Mouse (Mus musculus): ENCODE measurements around the gene Gm3854. TPM values are rescaled to one million over a fixed set of nuclear protein-coding genes. Genes with fewer than 3 reads are reported as not detected.
A peak's percentile ranks its signal among the peaks of the same experiment; 100 is the strongest.

The Gm3854 gene
- polyA plus RNA-seq, 1 experiment from 2014 or later = 2.4 TPM

- Histone ChIP-seq H3K36me3 (peaks cover 44% of the 10 kb centered on the region), H3K4me2 (no peak overlapping the region), H3K9ac (no peak overlapping the region), H3K4me3 (replicated peaks) (no peak overlapping the region), H3K9me3 (replicated peaks) (no peaks in the 10 kb centered on the region), H3K27me3 (no peaks in the 10 kb centered on the region), H3K4me1 (peaks cover 3% of the 10 kb centered on the region), H3K27ac (no peak overlapping the region)
- WGBS = 87% methylated on average over 5 of the region's 5 CpGs
- ATAC-seq (replicated peaks; ENCODE audit: low FRiP score) = no peak
Measured at GRCm38 (mm10) chr7:6388971-6389370, 45.4 kb downstream of the Gm3854 start.

GRCm38 (mm10) chr7:6389449-6389848 lies 45.9 kb downstream of the Gm3854 start:
- H3K4me1 ChIP-seq = no peaks in the 10 kb centered on the region
- ATAC-seq (replicated peaks; ENCODE audit: low FRiP score) = no peak
- H3K4me2 ChIP-seq = no peak overlapping the region
- no peaks in the 10 kb centered on the region for H3K27me3 ChIP-seq
- H3K36me3 ChIP-seq = peaks cover 49% of the 10 kb centered on the region
- H3K27ac ChIP-seq = no peak overlapping the region
- no peak overlapping the region for H3K4me3 ChIP-seq (replicated peaks)
- H3K9me3 ChIP-seq (replicated peaks) = no peaks in the 10 kb centered on the region
- H3K9ac ChIP-seq = no peak overlapping the region
- WGBS = 73% methylated on average over 5 of the region's 5 CpGs

- H3K4me2 ChIP-seq = peak within 1 kb of the TSS; percentile 70
- no peaks in the 10 kb centered on the region for H3K4me1 ChIP-seq
- ATAC-seq (replicated peaks; ENCODE audit: low FRiP score) = peak; percentile 90
- WGBS = 27% methylated on average over 25 of the region's 25 CpGs
- peaks cover 27% of the 10 kb centered on the region for H3K36me3 ChIP-seq
- no peaks in the 10 kb centered on the region for H3K9me3 ChIP-seq (replicated peaks)
- H3K27me3 ChIP-seq = no peaks in the 10 kb centered on the region
- peak within 1 kb of the TSS; percentile 53 for H3K4me3 ChIP-seq (replicated peaks)
- peak within 1 kb of the TSS; percentile 48 for H3K9ac ChIP-seq
- no peak within 1 kb of the TSS for H3K27ac ChIP-seq
Measured at GRCm38 (mm10) chr7:6397996-6398975, 54.7 kb downstream of the Gm3854 start, which contains the start of gene Smim17. Gene Smim17, plus strand, starts transcription at chr7:6398715.

Other genes starting within 250 kb of the Gm3854 start
- 30.7 and 31.9 TPM in 2 replicates for gene Zfp787, start 187.8 kb upstream of the Gm3854 start, polyA plus RNA-seq (2015; fragmentation: Nextera tagmentation; extraction: Ambion mirVana)
- 65.5 and 71.4 TPM in 2 replicates for gene Zfp444, start 171.5 kb upstream of the Gm3854 start, polyA plus RNA-seq (2015; fragmentation: Nextera tagmentation; extraction: Ambion mirVana)
- gene Galp, start 146.7 kb upstream of the Gm3854 start, polyA plus RNA-seq (2015; fragmentation: Nextera tagmentation; extraction: Ambion mirVana) = not detected in 2 replicates
- not detected in 2 replicates for gene Zscan5b, start 121.5 kb upstream of the Gm3854 start, polyA plus RNA-seq (2015; fragmentation: Nextera tagmentation; extraction: Ambion mirVana)
- not detected in 2 replicates for gene Epp13, start 91.0 kb upstream of the Gm3854 start, polyA plus RNA-seq (2015; fragmentation: Nextera tagmentation; extraction: Ambion mirVana)
- gene Zfp667, start 57.2 kb upstream of the Gm3854 start, polyA plus RNA-seq (2015; fragmentation: Nextera tagmentation; extraction: Ambion mirVana) = 5.9 and 6.3 TPM in 2 replicates
- 5.1 and 6.2 TPM in 2 replicates for gene Zfp583, start 12.5 kb upstream of the Gm3854 start, polyA plus RNA-seq (2015; fragmentation: Nextera tagmentation; extraction: Ambion mirVana)
- 1.7 and 2.5 TPM in 2 replicates for gene Zfp78, start 19.5 kb downstream of the Gm3854 start, polyA plus RNA-seq (2015; fragmentation: Nextera tagmentation; extraction: Ambion mirVana)
- 7.8 and 8.3 TPM in 2 replicates for gene Zfp28, start 39.5 kb downstream of the Gm3854 start, polyA plus RNA-seq (2015; fragmentation: Nextera tagmentation; extraction: Ambion mirVana)
- 0.04 and 0.17 TPM in 2 replicates for gene Smim17, start 55.0 kb downstream of the Gm3854 start, polyA plus RNA-seq (2015; fragmentation: Nextera tagmentation; extraction: Ambion mirVana)
- gene Gm20715, start 66.5 kb downstream of the Gm3854 start, polyA plus RNA-seq (2015; fragmentation: Nextera tagmentation; extraction: Ambion mirVana) = not detected in 2 replicates
- not detected in 2 replicates for gene Olfr1344, start 94.9 kb downstream of the Gm3854 start, polyA plus RNA-seq (2015; fragmentation: Nextera tagmentation; extraction: Ambion mirVana)
- gene Olfr1336, start 112.4 kb downstream of the Gm3854 start, polyA plus RNA-seq (2015; fragmentation: Nextera tagmentation; extraction: Ambion mirVana) = not detected in 2 replicates
- gene Olfr1346, start 123.3 kb downstream of the Gm3854 start, polyA plus RNA-seq (2015; fragmentation: Nextera tagmentation; extraction: Ambion mirVana) = not detected in 2 replicates
- gene Olfr5, start 143.2 kb downstream of the Gm3854 start, polyA plus RNA-seq (2015; fragmentation: Nextera tagmentation; extraction: Ambion mirVana) = not detected in 2 replicates
- not detected in 2 replicates for gene Olfr1347, start 156.0 kb downstream of the Gm3854 start, polyA plus RNA-seq (2015; fragmentation: Nextera tagmentation; extraction: Ambion mirVana)
- not detected in 2 replicates for gene Olfr1348, start 165.0 kb downstream of the Gm3854 start, polyA plus RNA-seq (2015; fragmentation: Nextera tagmentation; extraction: Ambion mirVana)
- not detected in 2 replicates for gene Olfr1349, start 179.2 kb downstream of the Gm3854 start, polyA plus RNA-seq (2015; fragmentation: Nextera tagmentation; extraction: Ambion mirVana)
- not detected in 2 replicates for gene Olfr1350, start 221.1 kb downstream of the Gm3854 start, polyA plus RNA-seq (2015; fragmentation: Nextera tagmentation; extraction: Ambion mirVana)